Mouse (Mus musculus) thymus, adult 2 months (tissue): ENCODE measurements around the gene A4galt. TPM values are rescaled to one million over a fixed set of nuclear protein-coding genes. Genes with fewer than 3 reads are reported as not detected.

Source experiments
- DNase-seq: peaks from one replicate; pipeline ENCODE4 v3.0.0; 2021
- H3K27ac ChIP-seq: fragments of 200-500 bp; 2 replicates; pipeline ENCODE4 v1.5.1; 2012; ENCODE audit warnings: low read length, control low read depth; ENCODE audit not compliant: control insufficient read depth, insufficient read depth
- H3K27me3 ChIP-seq: fragments of 200-500 bp; 2 replicates; pipeline ENCODE4 v1.6.1; 2012; ENCODE audit warnings: mild to moderate bottlenecking, low read length, moderate library complexity, mixed read lengths; ENCODE audit not compliant: control insufficient read depth, insufficient read depth
- H3K36me3 ChIP-seq: fragments of 200-500 bp; 2 replicates; pipeline ENCODE4 v1.6.1; 2012; ENCODE audit warnings: mild to moderate bottlenecking, low read length, moderate library complexity; ENCODE audit not compliant: control insufficient read depth, insufficient read depth
- H3K4me1 ChIP-seq: fragments of 200-500 bp; replicated peaks from 2 replicates; pipeline ENCODE4 v1.6.1; 2012; ENCODE audit warnings: low read length; ENCODE audit not compliant: control insufficient read depth, insufficient read depth
- H3K4me3 ChIP-seq: fragments of 200-500 bp; 2 replicates; pipeline ENCODE4 v1.5.1; 2012; ENCODE audit warnings: mild to moderate bottlenecking, low read length, control low read depth, moderate library complexity; ENCODE audit not compliant: control insufficient read depth, insufficient read depth
- CTCF ChIP-seq: fragments of 200-500 bp; IDR thresholded peaks from 2 replicates; pipeline ENCODE4 v1.5.1; 2012; ENCODE audit warnings: mild to moderate bottlenecking, control low read depth, low read length, moderate library complexity, borderline replicate concordance; ENCODE audit not compliant: control insufficient read depth, poor library complexity, insufficient read depth; ENCODE audit errors: extremely low read depth
- POLR2A ChIP-seq: fragments of 200-500 bp; IDR thresholded peaks from 2 replicates; pipeline ENCODE4 v1.6.1; 2012; ENCODE audit warnings: mild to moderate bottlenecking, low read length, control low read depth, moderate library complexity; ENCODE audit not compliant: control insufficient read depth, poor library complexity, insufficient read depth; ENCODE audit errors: extremely low read depth
- WGBS: fragments of 180-500 bp; shearing (Covaris S2); methylation state at CpG from one replicate; pipeline ENCODE4 v1.1.7; 2018; 5-methylcytosine and 5-hydroxymethylcytosine counted together
- polyA plus RNA-seq: library from polyadenylated mRNA; depleted of rRNA; stranded (reverse); fragments of >200 nt; gene quantifications from 2 replicates; pipeline ENCODE4 v1.2.3, GENCODE M21; 2012; rRNA removed

Gene A4galt
- polyA plus RNA-seq, 1 experiment, result 5.4 TPM

DNA sequence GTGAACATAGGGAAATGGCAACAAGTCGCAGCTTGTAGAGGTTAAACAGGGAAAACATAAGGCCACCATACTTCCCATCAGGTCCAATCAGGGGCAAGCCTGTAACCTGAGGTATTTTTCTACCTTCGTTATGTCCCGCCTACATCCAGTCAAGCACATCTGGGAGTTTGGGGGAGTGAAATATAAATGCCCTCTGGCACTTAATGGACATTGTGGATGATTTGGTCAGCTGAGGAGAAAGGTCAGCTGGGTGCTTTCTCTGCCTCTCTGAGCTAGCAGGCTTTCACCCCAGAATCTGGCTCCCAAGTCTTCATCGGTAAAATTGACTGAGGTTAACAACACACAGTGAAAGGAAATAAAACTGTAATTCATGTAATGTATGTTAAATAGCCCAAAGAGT is 58.2 kb downstream of the A4galt start:
- Histone ChIP-seq H3K36me3 (no peaks in the 10 kb centered on the region), H3K4me1 (no peaks in the 10 kb centered on the region), H3K4me3 (no peak overlapping the region), H3K27me3 (no peaks in the 10 kb centered on the region), H3K27ac (no peak overlapping the region)
- WGBS, result 96% methylated on average over 4 of the region's 4 CpGs
- no peak for DNase-seq
- TF ChIP-seq POLR2A (no peak), CTCF (no peak)

DNA sequence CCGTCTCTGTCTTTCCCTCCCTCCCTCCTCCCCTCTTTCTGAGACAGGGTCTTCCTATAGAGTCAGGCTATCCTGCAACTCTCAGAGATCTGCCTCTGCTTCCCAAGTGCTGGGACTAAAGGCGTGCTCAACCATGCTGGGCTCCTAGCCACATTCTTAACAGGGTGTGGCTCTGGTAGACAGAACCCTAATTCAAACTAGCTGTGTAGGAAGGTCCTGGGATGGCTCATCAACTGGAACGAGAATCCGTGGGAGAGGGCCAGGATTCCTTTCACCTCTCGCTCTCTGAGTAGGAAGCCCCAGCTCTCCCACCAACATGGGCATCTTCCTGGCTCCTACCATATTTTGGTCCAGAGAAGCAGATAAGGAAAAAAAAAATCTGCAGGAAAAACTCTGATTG is 69.2 kb downstream of the A4galt start:
- H3K27ac ChIP-seq, result no peak overlapping the region
- no peak for DNase-seq
- H3K4me3 ChIP-seq, result no peak overlapping the region
- no peaks in the 10 kb centered on the region for H3K36me3 ChIP-seq
- 92% methylated on average over 5 of the region's 5 CpGs for WGBS
- no peaks in the 10 kb centered on the region for H3K4me1 ChIP-seq
- no peaks in the 10 kb centered on the region for H3K27me3 ChIP-seq
- no peak for TF ChIP-seq POLR2A
- no peak for TF ChIP-seq CTCF

DNA sequence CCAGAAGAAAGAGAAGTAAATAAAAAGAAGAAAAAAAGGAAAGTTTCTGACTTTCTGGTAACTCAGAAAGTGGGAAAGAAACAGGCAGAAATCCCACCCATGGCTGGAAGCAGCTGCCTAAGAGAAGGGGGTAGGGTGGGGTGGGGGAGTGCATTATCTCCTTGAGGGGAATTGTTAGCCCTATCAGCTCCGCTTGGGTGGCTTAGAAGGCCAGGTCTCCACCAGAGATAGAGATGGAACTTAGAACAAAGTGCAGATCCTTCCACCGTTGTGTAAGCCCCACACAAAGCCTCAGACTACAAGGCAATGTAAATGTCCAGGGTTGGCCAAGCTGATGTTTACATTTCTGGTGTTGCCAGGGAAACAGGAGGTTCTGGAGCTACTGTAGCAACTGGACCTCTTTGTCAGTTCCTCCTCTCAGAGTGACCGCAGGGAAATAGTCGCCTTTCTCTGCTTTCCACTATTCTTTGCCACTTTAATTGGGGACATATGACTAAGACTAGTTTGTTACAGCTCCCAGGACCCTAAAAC is 69.7 kb downstream of the A4galt start:
- TF ChIP-seq CTCF (no peak), POLR2A (no peak)
- Histone ChIP-seq H3K27ac (no peak overlapping the region), H3K27me3 (no peaks in the 10 kb centered on the region), H3K36me3 (no peaks in the 10 kb centered on the region), H3K4me3 (no peak overlapping the region), H3K4me1 (no peaks in the 10 kb centered on the region)
- 78% methylated on average over 4 of the region's 4 CpGs for WGBS
- no peak for DNase-seq

DNA sequence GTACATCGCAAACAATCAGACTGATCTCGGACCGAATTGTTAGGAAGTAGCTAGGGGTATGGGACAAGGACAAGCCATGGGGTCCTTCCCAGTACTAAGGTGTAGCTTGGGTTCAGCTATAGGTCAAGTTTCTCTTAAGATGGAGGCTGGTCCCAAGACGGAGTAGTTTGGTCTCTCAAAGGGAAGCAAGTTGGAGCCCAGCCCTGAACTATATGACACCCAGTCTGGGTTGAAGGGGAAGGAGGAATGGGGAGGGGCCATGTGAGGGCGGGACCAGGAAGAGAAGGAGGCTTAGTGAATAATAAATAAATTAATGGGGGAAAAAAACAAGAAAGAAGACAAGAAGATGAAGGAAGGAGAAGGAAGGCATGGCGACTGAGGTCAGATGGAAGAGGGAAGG is 71.6 kb downstream of the A4galt start:
- 86% methylated on average over 6 of the region's 6 CpGs for WGBS
- DNase-seq, result no peak
- TF ChIP-seq POLR2A (no peak), CTCF (no peak)
- no peak overlapping the region for H3K27ac ChIP-seq
- no peak overlapping the region for H3K4me3 ChIP-seq
- H3K27me3 ChIP-seq, result no peaks in the 10 kb centered on the region
- no peaks in the 10 kb centered on the region for H3K36me3 ChIP-seq
- no peaks in the 10 kb centered on the region for H3K4me1 ChIP-seq

Other genes with a start within 250 kb of the A4galt start
- gene Nfam1, start 218.5 kb downstream of the A4galt start, polyA plus RNA-seq, result 8.1 and 9.8 TPM in 2 replicates
- gene Serhl, start 162.3 kb downstream of the A4galt start, polyA plus RNA-seq, result 64.9 and 82.9 TPM in 2 replicates
- 168 and 179 TPM in 2 replicates for gene Rrp7a, start 129.0 kb downstream of the A4galt start, polyA plus RNA-seq
- gene Poldip3, start 102.4 kb downstream of the A4galt start, polyA plus RNA-seq, result 108 and 123 TPM in 2 replicates
- gene Cyb5r3, start 79.2 kb downstream of the A4galt start, polyA plus RNA-seq, result 60.5 and 61.7 TPM in 2 replicates
- 15.0 and 23.0 TPM in 2 replicates for gene Arfgap3, start 98.5 kb upstream of the A4galt start, polyA plus RNA-seq
- gene Pacsin2, start 212.8 kb upstream of the A4galt start, polyA plus RNA-seq, result 25.7 and 30.5 TPM in 2 replicates